Mouse (Mus musculus): ENCODE measurements around the gene Gm19684. TPM values are rescaled to one million over a fixed set of nuclear protein-coding genes. Genes with fewer than 3 reads are reported as not detected.
"Not testable (repeated sequence)": the region's sequence is repeated elsewhere in the genome, so short reads cannot be mapped to it uniquely, and the experiment has no call there.

Gene Gm19684
- not detected in 2 replicates for polyA plus RNA-seq (2015; fragmentation: Nextera tagmentation; extraction: Ambion mirVana)

GRCm38 (mm10) chr17:36121352-36122020 is at the start of gene Gm19684:
Gm19684 (plus strand) TSS chr17:36121678.
- not testable (repeated sequence) for H3K27ac ChIP-seq (replicated peaks); H3K9ac ChIP-seq; H3K9me3 ChIP-seq (replicated peaks); H3K36me3 ChIP-seq (replicated peaks); H3K4me1 ChIP-seq (replicated peaks)
- peak; percentile 54; the same call in 1 of the 2 replicates for ATAC-seq (ENCODE audit: insufficient read depth)
- 1% methylated on average over 8 of the region's 8 CpGs for WGBS (ENCODE audit: insufficient replicate concordance)
- Histone ChIP-seq H3K27me3 (peaks cover 38% of the 10 kb centered on the region), H3K4me2 (peak within 1 kb of the TSS; percentile 45), H3K4me3 (replicated peaks) (peak within 1 kb of the TSS; percentile 17)

GRCm38 (mm10) chr17:36081901-36082300 is 39.6 kb upstream of the Gm19684 start:
- not testable (repeated sequence) for ATAC-seq (ENCODE audit: insufficient read depth); H3K9me3 ChIP-seq (replicated peaks); H3K9ac ChIP-seq; H3K27ac ChIP-seq (replicated peaks); H3K4me2 ChIP-seq; H3K36me3 ChIP-seq (replicated peaks); H3K4me3 ChIP-seq (replicated peaks)
- H3K4me1 ChIP-seq (replicated peaks), result 0 out of 2 replicates have a peak, but pooled peaks cover 11% of the 10 kb centered on the region
- peaks cover 53% of the 10 kb centered on the region for H3K27me3 ChIP-seq

GRCm38 (mm10) chr17:36082519-36083232 is 38.8 kb upstream of the Gm19684 start:
- not testable (repeated sequence) for H3K36me3 ChIP-seq (replicated peaks); H3K9me3 ChIP-seq (replicated peaks); H3K27ac ChIP-seq (replicated peaks); ATAC-seq (ENCODE audit: insufficient read depth); H3K9ac ChIP-seq
- 25% methylated on average over 6 of the region's 6 CpGs for WGBS (ENCODE audit: insufficient replicate concordance)
- Histone ChIP-seq H3K27me3 (peaks cover 53% of the 10 kb centered on the region), H3K4me1 (replicated peaks) (0 out of 2 replicates have a peak, but pooled peaks cover 11% of the 10 kb centered on the region), H3K4me3 (replicated peaks) (peak overlapping the region; percentile 57), H3K4me2 (peak overlapping the region; percentile 75)

GRCm38 (mm10) chr17:36083266-36083869 is 38.1 kb upstream of the Gm19684 start:
- Histone ChIP-seq H3K36me3 (replicated peaks) (no peaks in the 10 kb centered on the region), H3K27ac (replicated peaks) (no peak overlapping the region), H3K27me3 (peaks cover 53% of the 10 kb centered on the region), H3K4me2 (peak overlapping the region; percentile 75), H3K9ac (no peak overlapping the region), H3K9me3 (replicated peaks) (no peaks in the 10 kb centered on the region), H3K4me1 (replicated peaks) (0 out of 2 replicates have a peak, but pooled peaks cover 11% of the 10 kb centered on the region), H3K4me3 (replicated peaks) (peak overlapping the region; percentile 57)
- peak; percentile 40 for ATAC-seq (ENCODE audit: insufficient read depth)
- 1% methylated on average over 46 of the region's 46 CpGs for WGBS (ENCODE audit: insufficient replicate concordance)

- 1% methylated on average over 40 of the region's 42 CpGs for WGBS (ENCODE audit: insufficient replicate concordance)
- Histone ChIP-seq H3K4me3 (replicated peaks) (peak overlapping the region; percentile 57), H3K27ac (replicated peaks) (no peak overlapping the region), H3K27me3 (peaks cover 53% of the 10 kb centered on the region), H3K9me3 (replicated peaks) (no peaks in the 10 kb centered on the region), H3K36me3 (replicated peaks) (no peaks in the 10 kb centered on the region), H3K4me2 (peak overlapping the region; percentile 75), H3K4me1 (replicated peaks) (0 out of 2 replicates have a peak, but pooled peaks cover 11% of the 10 kb centered on the region), H3K9ac (no peak overlapping the region)
- ATAC-seq (ENCODE audit: insufficient read depth), result no peak
Observed at GRCm38 (mm10) chr17:36083870-36084451, 37.5 kb upstream of the Gm19684 start.

- H3K27ac ChIP-seq (replicated peaks); H3K4me3 ChIP-seq (replicated peaks); H3K9ac ChIP-seq; H3K36me3 ChIP-seq (replicated peaks); H3K4me2 ChIP-seq; ATAC-seq (ENCODE audit: insufficient read depth); H3K9me3 ChIP-seq (replicated peaks): not testable (repeated sequence)
- Histone ChIP-seq H3K27me3 (peaks cover 51% of the 10 kb centered on the region), H3K4me1 (replicated peaks) (0 out of 2 replicates have a peak, but pooled peaks cover 11% of the 10 kb centered on the region)
- WGBS (ENCODE audit: insufficient replicate concordance), result 30% methylated on average over 1 of the region's 1 CpGs
Observed at GRCm38 (mm10) chr17:36085976-36086375, 35.5 kb upstream of the Gm19684 start.

GRCm38 (mm10) chr17:36091933-36092332 is 29.5 kb upstream of the Gm19684 start:
- H3K36me3 ChIP-seq (replicated peaks); H3K27ac ChIP-seq (replicated peaks); H3K27me3 ChIP-seq; H3K4me3 ChIP-seq (replicated peaks); H3K9ac ChIP-seq; H3K4me2 ChIP-seq; ATAC-seq (ENCODE audit: insufficient read depth); H3K4me1 ChIP-seq (replicated peaks); H3K9me3 ChIP-seq (replicated peaks): not testable (repeated sequence)
- WGBS (ENCODE audit: insufficient replicate concordance), result no CpG with 5 or more reads among the region's 2 CpGs

- H3K4me2 ChIP-seq; H3K4me1 ChIP-seq (replicated peaks); H3K9me3 ChIP-seq (replicated peaks); H3K4me3 ChIP-seq (replicated peaks); H3K9ac ChIP-seq; H3K36me3 ChIP-seq (replicated peaks); H3K27me3 ChIP-seq; ATAC-seq (ENCODE audit: insufficient read depth); H3K27ac ChIP-seq (replicated peaks): not testable (repeated sequence)
Observed at GRCm38 (mm10) chr17:36092520-36092919, 29.0 kb upstream of the Gm19684 start.

GRCm38 (mm10) chr17:36093936-36094335 is 27.5 kb upstream of the Gm19684 start:
- Histone ChIP-seq H3K9ac (no peak overlapping the region), H3K4me3 (replicated peaks) (no peak overlapping the region), H3K9me3 (replicated peaks) (no peaks in the 10 kb centered on the region), H3K4me2 (no peak overlapping the region), H3K27me3 (peaks cover 8% of the 10 kb centered on the region; the same call in 1 of the 2 replicates), H3K27ac (replicated peaks) (no peak overlapping the region), H3K36me3 (replicated peaks) (no peaks in the 10 kb centered on the region), H3K4me1 (replicated peaks) (no peaks in the 10 kb centered on the region)
- WGBS (ENCODE audit: insufficient replicate concordance), result 19% methylated on average over 3 of the region's 3 CpGs
- no peak for ATAC-seq (ENCODE audit: insufficient read depth)

- H3K4me3 ChIP-seq (replicated peaks); H3K9me3 ChIP-seq (replicated peaks); H3K27ac ChIP-seq (replicated peaks); ATAC-seq (ENCODE audit: insufficient read depth); H3K9ac ChIP-seq; H3K27me3 ChIP-seq; H3K4me2 ChIP-seq; H3K36me3 ChIP-seq (replicated peaks); H3K4me1 ChIP-seq (replicated peaks): not testable (repeated sequence)
- 57% methylated on average over 2 of the region's 2 CpGs for WGBS (ENCODE audit: insufficient replicate concordance)
Observed at GRCm38 (mm10) chr17:36099603-36100002, 21.9 kb upstream of the Gm19684 start.

- H3K36me3 ChIP-seq (replicated peaks); ATAC-seq (ENCODE audit: insufficient read depth); H3K9me3 ChIP-seq (replicated peaks); H3K4me1 ChIP-seq (replicated peaks); H3K27me3 ChIP-seq; H3K4me2 ChIP-seq; H3K4me3 ChIP-seq (replicated peaks); H3K27ac ChIP-seq (replicated peaks); H3K9ac ChIP-seq: not testable (repeated sequence)
- 77% methylated on average over 12 of the region's 12 CpGs for WGBS (ENCODE audit: insufficient replicate concordance)
Observed at GRCm38 (mm10) chr17:36102091-36102490, 19.4 kb upstream of the Gm19684 start.
